Mouse (Mus musculus): Measurements from ENCODE around the gene Chst3. TPM values are rescaled to one million over a fixed set of nuclear protein-coding genes. Genes with fewer than 3 reads are reported as not detected.
"Not testable (repeated sequence)": the region's sequence is repeated elsewhere in the genome, so short reads cannot be mapped to it uniquely, and the experiment has no call there.

Gene Chst3
- polyA plus RNA-seq, 1 experiment from 2014 or later = 0.08 TPM

DNA sequence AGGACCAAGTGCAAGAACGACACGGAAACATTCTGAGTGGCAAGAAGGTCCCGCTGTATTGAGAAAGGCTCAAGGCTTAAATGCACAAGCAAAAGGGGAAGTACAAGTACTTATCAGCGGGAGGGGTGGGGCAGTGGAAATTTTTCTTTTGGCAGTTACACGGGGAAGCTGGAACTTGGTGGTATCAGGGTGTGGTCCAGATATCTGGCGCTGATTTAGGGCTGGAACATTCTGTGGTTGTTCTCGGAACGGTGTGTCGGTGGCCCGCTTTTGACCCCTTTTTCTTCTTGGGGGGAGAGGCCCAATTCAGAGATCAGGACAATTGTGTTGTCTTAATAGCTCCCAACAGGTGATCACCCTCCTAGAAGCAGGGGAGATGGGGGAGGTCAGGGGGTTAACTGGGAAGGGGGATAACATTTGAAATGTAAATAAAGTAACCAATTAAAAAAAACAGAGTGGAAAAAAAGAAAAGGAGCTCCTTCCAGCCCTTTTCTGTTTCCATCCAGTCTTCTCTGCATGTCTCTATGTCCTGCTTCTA, 71.5 kb downstream of the Chst3 start:
- H3K36me3 ChIP-seq; H3K9ac ChIP-seq; H3K4me2 ChIP-seq; H3K27me3 ChIP-seq; H3K27ac ChIP-seq; H3K9me3 ChIP-seq (replicated peaks); DNase-seq; ATAC-seq (ENCODE audit: low read depth); H3K4me1 ChIP-seq (replicated peaks); H3K4me3 ChIP-seq (replicated peaks): not testable (repeated sequence)
- 55% methylated on average over 10 of the region's 10 CpGs for WGBS (ENCODE audit: insufficient replicate concordance)

DNA sequence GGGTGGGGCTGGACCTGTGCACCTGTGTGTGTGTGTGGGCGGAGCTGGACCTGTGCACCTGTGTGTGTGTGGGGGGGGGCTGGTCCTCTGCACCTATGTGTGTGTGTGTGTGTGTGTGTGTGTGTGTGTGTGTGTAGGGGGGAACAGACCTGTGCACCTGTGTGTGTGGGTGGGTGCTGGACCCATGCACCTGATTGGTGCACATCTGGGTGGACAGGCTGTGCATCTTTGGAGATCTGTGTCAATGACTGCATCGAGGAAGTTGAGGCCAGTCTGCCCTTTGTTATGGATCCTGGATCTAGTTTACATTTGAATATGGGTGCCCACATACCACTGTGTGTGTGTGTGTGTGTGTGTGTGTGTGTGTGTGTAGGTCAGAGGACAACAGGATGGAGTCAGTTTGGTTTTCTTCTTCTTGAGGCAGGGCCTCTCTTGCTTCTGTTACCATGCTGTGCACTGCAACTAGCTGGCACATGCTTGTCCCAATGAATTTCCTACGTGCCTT, 77.4 kb downstream of the Chst3 start:
- ATAC-seq (ENCODE audit: low read depth) (no peak), DNase-seq (no peak)
- 73% methylated on average over 3 of the region's 3 CpGs for WGBS (ENCODE audit: insufficient replicate concordance)
- H3K9me3 ChIP-seq (replicated peaks) = no peaks in the 10 kb centered on the region; the same call in 1 of the 2 replicates
- no peaks in the 10 kb centered on the region for H3K4me1 ChIP-seq (replicated peaks)
- H3K27me3 ChIP-seq = no peaks in the 10 kb centered on the region
- H3K36me3 ChIP-seq = no peaks in the 10 kb centered on the region
- H3K4me2 ChIP-seq = no peak overlapping the region
- H3K4me3 ChIP-seq (replicated peaks) = no peak overlapping the region
- H3K9ac ChIP-seq = no peak overlapping the region
- no peak overlapping the region for H3K27ac ChIP-seq

DNA sequence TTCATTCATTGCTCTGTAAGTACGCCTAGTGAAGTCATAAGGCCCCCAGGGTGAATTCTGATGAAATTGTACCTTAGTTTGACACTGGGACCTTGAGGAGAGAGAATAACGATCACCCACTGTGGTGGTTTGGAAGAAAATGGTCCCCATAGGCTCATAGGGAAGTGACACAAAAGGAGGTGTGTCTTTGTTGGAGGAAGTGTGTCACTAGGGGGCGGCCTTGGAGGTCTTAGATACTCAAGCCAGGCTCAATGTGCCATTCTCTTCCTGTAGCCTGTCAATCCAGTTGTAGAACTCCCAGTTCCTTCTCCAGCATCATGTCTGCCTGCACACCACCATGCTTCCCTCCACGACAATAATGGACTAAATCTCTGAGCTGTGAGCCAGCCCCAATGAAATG, 78.3 kb downstream of the Chst3 start:
- H3K9me3 ChIP-seq (replicated peaks) = no peaks in the 10 kb centered on the region; the same call in 1 of the 2 replicates
- no peaks in the 10 kb centered on the region for H3K36me3 ChIP-seq
- no peaks in the 10 kb centered on the region for H3K27me3 ChIP-seq
- H3K4me2 ChIP-seq = no peak overlapping the region
- no peak overlapping the region for H3K4me3 ChIP-seq (replicated peaks)
- no peaks in the 10 kb centered on the region for H3K4me1 ChIP-seq (replicated peaks)
- DNase-seq (no peak), ATAC-seq (ENCODE audit: low read depth) (no peak)
- no peak overlapping the region for H3K9ac ChIP-seq
- no peak overlapping the region for H3K27ac ChIP-seq
- 74% methylated on average over 4 of the region's 4 CpGs for WGBS (ENCODE audit: insufficient replicate concordance)

DNA sequence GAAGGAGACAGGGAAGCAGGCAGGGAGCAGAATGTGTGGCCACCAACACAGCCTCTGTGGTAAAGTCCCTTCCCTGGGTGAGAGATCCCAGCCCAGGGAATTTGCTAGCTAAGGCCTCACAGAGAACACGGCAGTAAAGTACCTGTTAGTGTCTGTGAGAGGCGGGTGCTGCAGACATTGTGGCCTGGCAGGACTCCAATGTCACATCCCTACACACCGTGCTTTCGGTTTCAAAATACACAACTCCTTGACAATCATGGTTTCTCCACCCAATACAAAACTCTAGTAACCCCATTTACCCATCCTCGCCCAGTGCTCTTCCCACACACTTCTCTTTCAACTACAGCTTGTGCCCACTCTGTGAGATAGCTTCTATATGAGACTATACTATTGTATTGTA, 80.4 kb downstream of the Chst3 start:
- H3K4me2 ChIP-seq = no peak overlapping the region
- H3K27ac ChIP-seq = no peak overlapping the region
- DNase-seq = no peak
- WGBS (ENCODE audit: insufficient replicate concordance) = 69% methylated on average over 5 of the region's 5 CpGs
- H3K9ac ChIP-seq = no peak overlapping the region
- H3K27me3 ChIP-seq = 0 out of 2 replicates have a peak, but pooled peaks cover 7% of the 10 kb centered on the region
- no peaks in the 10 kb centered on the region for H3K36me3 ChIP-seq
- no peak for ATAC-seq (ENCODE audit: low read depth)
- no peaks in the 10 kb centered on the region for H3K4me1 ChIP-seq (replicated peaks)
- no peaks in the 10 kb centered on the region; the same call in 1 of the 2 replicates for H3K9me3 ChIP-seq (replicated peaks)
- no peak overlapping the region for H3K4me3 ChIP-seq (replicated peaks)

DNA sequence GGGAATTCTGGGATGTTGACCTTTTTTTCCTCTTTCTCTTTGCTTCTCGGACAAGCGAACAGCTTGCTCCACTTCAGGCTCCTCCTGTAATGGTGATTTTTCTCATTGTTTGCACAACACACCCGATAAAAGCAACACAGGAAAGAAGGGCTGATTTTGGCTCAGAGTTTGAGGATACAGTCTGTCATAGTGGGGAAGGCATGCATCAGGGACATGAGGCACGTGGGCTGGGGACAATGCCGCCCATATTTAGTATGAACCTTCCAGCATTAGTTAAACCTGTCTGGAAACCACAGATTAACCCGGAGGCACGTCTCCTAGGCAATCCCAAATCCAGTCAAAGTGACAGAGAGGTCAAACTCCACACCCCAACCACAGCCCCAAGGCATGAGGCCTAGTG, 82.1 kb downstream of the Chst3 start:
- ATAC-seq (ENCODE audit: low read depth) = no peak
- DNase-seq = no peak
- H3K27ac ChIP-seq = no peak overlapping the region
- WGBS (ENCODE audit: insufficient replicate concordance) = 72% methylated on average over 7 of the region's 7 CpGs
- 0 out of 2 replicates have a peak, but pooled peaks cover 8% of the 10 kb centered on the region for H3K27me3 ChIP-seq
- H3K4me3 ChIP-seq (replicated peaks) = no peak overlapping the region
- no peaks in the 10 kb centered on the region for H3K4me1 ChIP-seq (replicated peaks)
- H3K36me3 ChIP-seq = no peaks in the 10 kb centered on the region
- H3K4me2 ChIP-seq = no peak overlapping the region
- no peaks in the 10 kb centered on the region; the same call in 1 of the 2 replicates for H3K9me3 ChIP-seq (replicated peaks)
- H3K9ac ChIP-seq = no peak overlapping the region

DNA sequence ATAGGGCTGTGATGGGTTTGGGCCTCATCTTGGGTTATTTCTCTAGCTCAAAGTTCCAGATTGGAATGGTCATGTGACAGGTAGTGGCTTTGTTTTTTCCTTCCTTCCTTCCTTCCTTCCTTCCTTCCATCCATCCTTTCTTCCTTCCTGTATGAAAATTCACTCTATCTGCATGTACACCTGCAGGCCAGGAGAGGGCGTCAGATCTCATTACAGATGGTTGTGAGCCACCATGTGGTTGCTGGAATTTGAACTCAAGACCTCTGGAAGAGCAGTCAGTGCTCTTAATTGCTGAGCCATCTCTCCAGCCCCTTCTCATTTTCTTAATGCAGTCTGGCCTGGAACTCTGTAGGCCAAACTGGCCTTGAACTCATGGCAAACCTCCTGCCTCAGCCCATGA, 83.0 kb downstream of the Chst3 start:
- not testable (repeated sequence) for H3K4me2 ChIP-seq; H3K9me3 ChIP-seq (replicated peaks); H3K36me3 ChIP-seq; ATAC-seq (ENCODE audit: low read depth); H3K4me1 ChIP-seq (replicated peaks); H3K27ac ChIP-seq; DNase-seq; H3K27me3 ChIP-seq; H3K9ac ChIP-seq; H3K4me3 ChIP-seq (replicated peaks)
- 32% methylated on average over 1 of the region's 1 CpGs for WGBS (ENCODE audit: insufficient replicate concordance)

DNA sequence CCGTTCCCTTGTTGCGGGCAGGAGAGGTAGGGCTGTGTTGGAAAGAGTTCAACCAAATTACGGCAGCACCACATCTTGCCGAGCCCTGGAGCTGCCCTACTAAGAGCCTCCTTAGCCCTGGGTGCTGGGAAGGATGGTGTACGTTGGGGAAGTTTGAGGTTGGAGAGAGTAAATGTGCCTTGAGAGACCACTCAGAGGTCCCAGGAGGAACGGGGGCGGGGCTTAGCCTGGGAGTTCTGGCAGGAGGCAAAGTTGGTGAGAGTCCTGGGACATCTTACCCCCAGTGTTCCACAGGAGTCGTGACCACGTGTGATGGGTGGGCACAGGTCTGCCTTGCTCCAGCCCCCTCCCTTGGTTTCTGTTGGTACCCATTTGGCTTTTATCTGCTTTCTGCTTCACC, 84.9 kb downstream of the Chst3 start:
- ATAC-seq (ENCODE audit: low read depth) = no peak
- H3K4me2 ChIP-seq = no peak overlapping the region
- no peaks in the 10 kb centered on the region for H3K9me3 ChIP-seq (replicated peaks)
- H3K4me3 ChIP-seq (replicated peaks) = no peak overlapping the region
- H3K27me3 ChIP-seq = 0 out of 2 replicates have a peak, but pooled peaks cover 8% of the 10 kb centered on the region
- WGBS (ENCODE audit: insufficient replicate concordance) = 45% methylated on average over 9 of the region's 9 CpGs
- no peak overlapping the region for H3K27ac ChIP-seq
- no peaks in the 10 kb centered on the region for H3K4me1 ChIP-seq (replicated peaks)
- no peaks in the 10 kb centered on the region for H3K36me3 ChIP-seq
- no peak for DNase-seq
- H3K9ac ChIP-seq = no peak overlapping the region

DNA sequence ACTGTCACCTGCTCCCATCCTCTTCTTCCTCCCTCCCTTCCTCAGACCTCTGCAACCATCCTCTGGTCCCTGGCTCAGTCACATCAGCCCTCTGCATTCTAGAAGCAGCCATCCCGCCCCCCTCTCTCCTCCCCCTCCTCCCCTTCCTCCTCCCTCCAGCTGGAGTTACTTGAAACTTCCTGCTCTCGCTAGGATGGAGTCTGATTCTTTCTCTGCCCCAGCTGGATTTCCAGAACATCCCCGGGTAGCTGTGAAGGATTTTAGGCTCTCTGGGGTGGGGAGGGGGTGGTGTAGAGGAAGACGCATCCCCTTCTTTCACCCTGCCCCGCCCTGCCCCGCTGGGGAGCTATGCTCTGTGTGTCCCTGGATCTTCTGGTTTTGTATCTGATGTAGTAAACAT, 85.6 kb downstream of the Chst3 start:
- H3K9me3 ChIP-seq (replicated peaks) = no peaks in the 10 kb centered on the region
- H3K9ac ChIP-seq = no peak overlapping the region
- DNase-seq (no peak), ATAC-seq (ENCODE audit: low read depth) (no peak)
- H3K4me1 ChIP-seq (replicated peaks) = no peaks in the 10 kb centered on the region
- H3K4me2 ChIP-seq = no peak overlapping the region
- 27% methylated on average over 6 of the region's 6 CpGs for WGBS (ENCODE audit: insufficient replicate concordance)
- no peak overlapping the region for H3K27ac ChIP-seq
- 0 out of 2 replicates have a peak, but pooled peaks cover 8% of the 10 kb centered on the region for H3K27me3 ChIP-seq
- H3K4me3 ChIP-seq (replicated peaks) = no peak overlapping the region
- H3K36me3 ChIP-seq = no peaks in the 10 kb centered on the region

Small RNA genes lying within 50 kb of the gene (microRNA-seq; reads per million reads assigned to microRNA genes)
- not detected for gene Gm22117

Other genes starting within 250 kb of the Chst3 start
- 21.6 and 23.0 TPM in 2 replicates for gene Ascc1, start 216.5 kb downstream of the Chst3 start, polyA plus RNA-seq (2015; fragmentation: Nextera tagmentation; extraction: Ambion mirVana)
- 46.4 and 52.7 TPM in 2 replicates for gene Anapc16, start 216.1 kb downstream of the Chst3 start, polyA plus RNA-seq (2015; fragmentation: Nextera tagmentation; extraction: Ambion mirVana)
- 0.13 and 0.21 TPM in 2 replicates for gene Spock2, start 113.0 kb downstream of the Chst3 start, polyA plus RNA-seq (2015; fragmentation: Nextera tagmentation; extraction: Ambion mirVana)
- gene Psap, start 58.4 kb upstream of the Chst3 start, polyA plus RNA-seq (2015; fragmentation: Nextera tagmentation; extraction: Ambion mirVana) = 52.6 and 54.5 TPM in 2 replicates
- gene Vsir, start 127.6 kb upstream of the Chst3 start, polyA plus RNA-seq (2015; fragmentation: Nextera tagmentation; extraction: Ambion mirVana) = 3.7 and 4.9 TPM in 2 replicates
- not detected in 2 replicates for gene Gm17455, start 180.5 kb upstream of the Chst3 start, polyA plus RNA-seq (2015; fragmentation: Nextera tagmentation; extraction: Ambion mirVana)